Mouse (Mus musculus) ES-E14 (cell line): ENCODE data around the gene Arhgef2.
"Not testable (repeated sequence)": the region's sequence is repeated elsewhere in the genome, so short reads cannot be mapped to it uniquely, and the experiment has no call there.

Experiments used
- CHD2 ChIP-seq: IDR thresholded peaks from 2 replicates; pipeline ENCODE4 v1.6.1; 2014; ENCODE audit warnings: mild to moderate bottlenecking, low read depth, low read length, inconsistent platforms
- MAFK ChIP-seq: IDR thresholded peaks from 2 replicates; pipeline ENCODE4 v1.6.1; 2014; ENCODE audit warnings: mild to moderate bottlenecking, low read depth, low read length, inconsistent platforms; ENCODE audit not compliant: insufficient read depth
- ZC3H11A ChIP-seq: IDR thresholded peaks from 2 replicates; pipeline ENCODE4 v1.6.1; 2012; ENCODE audit warnings: low read depth, mild to moderate bottlenecking, inconsistent platforms, low read length, borderline replicate concordance
- ZNF384 ChIP-seq: IDR thresholded peaks from 2 replicates; pipeline ENCODE4 v1.6.1; 2012; ENCODE audit warnings: low read depth, low read length, inconsistent platforms

DNA sequence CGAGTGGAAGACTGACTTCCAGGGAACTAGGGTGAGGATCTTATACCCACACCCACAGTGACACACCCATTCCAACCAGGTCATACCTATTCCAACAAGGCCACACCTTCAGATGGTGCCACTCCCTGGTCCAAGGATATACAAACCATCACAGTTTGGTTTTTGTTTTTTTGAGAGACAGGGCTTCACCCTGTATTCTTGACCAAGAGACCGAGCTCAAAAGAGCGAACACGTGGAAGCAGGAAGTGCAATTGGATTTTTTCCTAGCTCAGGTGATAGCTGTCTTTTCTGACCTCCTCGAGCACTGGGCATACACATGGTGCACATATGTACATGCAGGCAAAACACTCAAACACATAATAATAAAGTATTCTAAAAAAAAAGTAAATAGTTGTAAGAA, 27.9 kb upstream of the Arhgef2 start:
- not testable (repeated sequence) for TF ChIP-seq ZNF384, MAFK, ZC3H11A, CHD2
